Mouse (Mus musculus): ENCODE measurements around the gene Spc24.
A peak's percentile ranks its signal among the peaks of the same experiment; 100 is the strongest.

The Spc24 gene

DNA sequence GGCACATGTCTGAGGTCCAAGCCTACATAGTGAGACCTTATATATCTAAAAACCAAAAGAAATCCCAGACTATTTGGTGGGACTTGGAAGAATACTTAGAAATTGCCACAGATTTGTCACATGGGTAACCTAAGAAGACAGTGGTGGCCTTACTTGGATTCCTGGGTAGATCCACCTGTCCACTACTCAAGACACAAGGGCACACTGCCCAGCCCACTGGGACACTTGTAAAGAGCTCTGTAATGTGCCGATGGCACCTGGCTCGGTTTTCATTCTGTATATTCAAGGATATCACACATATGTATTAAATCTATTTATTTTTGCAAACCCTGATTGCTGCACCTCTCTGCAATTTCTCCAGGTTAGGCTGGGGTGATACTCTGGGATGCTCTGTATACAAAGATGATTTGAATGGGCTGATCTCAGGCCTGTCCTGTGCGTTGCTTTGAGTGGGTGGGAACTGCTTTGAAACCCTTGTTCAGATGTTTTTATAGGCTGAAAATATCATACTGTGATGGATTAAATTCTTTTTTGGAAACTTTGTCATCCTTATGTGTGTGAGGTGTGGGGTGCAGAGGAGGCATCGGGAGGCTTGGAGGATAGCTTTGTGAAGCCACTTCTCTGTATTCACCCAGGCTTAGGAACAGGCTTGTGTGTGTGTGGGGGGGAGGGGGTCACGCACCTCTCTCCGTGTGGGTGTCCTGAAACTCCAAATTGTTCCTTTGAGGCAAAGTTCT lies 10.6 kb downstream of the Spc24 start:
- no peak for DNase-seq (ENCODE audit: low read depth in 2 of 2, low spot score in 2 of 2)

DNA sequence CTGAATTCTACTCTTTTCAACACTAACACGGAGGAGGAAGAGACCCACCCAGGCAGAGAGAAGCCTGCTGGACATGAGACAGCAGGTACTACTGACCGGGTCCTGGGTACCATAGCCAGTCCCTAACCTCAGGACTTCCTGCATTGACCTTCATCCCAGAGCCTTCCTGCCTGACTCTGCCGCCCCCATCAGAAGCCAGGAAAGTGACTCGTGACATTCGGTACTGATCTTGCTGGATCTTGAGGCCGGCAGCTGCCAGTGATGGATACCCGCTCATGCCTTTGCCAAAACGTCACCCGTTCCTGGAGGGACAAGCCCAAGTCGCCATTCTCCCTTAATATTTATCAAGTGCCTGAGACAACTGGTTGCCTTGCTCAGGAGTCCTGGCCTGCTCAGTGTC lies 11.6 kb downstream of the Spc24 start:
- DNase-seq (ENCODE audit: low read depth in 2 of 2, low spot score in 2 of 2): no peak

DNA sequence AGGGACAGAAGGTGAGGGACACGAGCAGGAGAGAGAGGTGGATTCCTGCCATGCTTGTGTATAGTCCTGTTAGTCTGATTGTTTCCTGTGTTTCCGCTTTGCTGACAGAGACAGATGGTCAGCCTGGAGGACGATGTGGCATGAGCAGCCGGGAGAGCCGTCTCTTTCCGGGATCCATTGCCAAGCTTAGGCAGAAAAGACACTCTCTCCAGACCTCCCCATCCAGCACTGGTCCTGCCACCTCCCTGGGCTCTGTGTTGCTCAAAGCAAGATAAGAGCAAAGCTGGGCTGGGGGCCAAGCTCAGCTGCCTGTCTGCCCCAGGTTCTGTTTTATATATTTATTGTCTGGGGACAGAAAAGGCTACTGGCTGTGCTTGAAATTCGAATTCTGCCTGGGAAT lies 12.1 kb downstream of the Spc24 start:
- DNase-seq (ENCODE audit: low read depth in 2 of 2, low spot score in 2 of 2): no peak

GRCm38 (mm10) chr9:21747238-21747774 lies 12.8 kb downstream of the Spc24 start:
- no peak for DNase-seq (ENCODE audit: low read depth in 2 of 2, low spot score in 2 of 2)

- no peak for DNase-seq (ENCODE audit: low read depth in 2 of 2, low spot score in 2 of 2)
Measured at GRCm38 (mm10) chr9:21741514-21741913, 18.6 kb downstream of the Spc24 start.

DNA sequence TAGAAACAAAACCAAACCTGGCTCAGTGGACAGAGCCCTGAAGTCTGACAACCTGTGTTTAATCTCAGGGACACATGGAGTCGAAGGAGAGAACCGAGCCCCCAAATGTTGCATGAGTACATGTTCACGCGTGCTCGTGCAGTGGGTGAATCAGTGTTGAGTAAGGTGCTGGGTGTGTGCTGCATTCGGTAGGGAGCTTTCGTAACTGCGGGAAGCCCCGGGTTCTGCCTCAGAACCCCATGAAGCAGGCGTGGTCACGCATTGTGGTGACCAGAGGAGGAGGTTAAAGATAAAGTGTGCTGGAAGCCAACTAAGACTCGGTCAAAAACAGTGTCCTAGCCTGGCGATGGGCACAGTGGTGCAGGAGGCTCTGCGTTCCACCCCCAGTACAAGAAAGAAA lies 19.7 kb downstream of the Spc24 start:
- DNase-seq (ENCODE audit: low read depth in 2 of 2, low spot score in 2 of 2): no peak

GRCm38 (mm10) chr9:21738776-21739175 lies 21.3 kb downstream of the Spc24 start:
- no peak for DNase-seq (ENCODE audit: low read depth in 2 of 2, low spot score in 2 of 2)

DNA sequence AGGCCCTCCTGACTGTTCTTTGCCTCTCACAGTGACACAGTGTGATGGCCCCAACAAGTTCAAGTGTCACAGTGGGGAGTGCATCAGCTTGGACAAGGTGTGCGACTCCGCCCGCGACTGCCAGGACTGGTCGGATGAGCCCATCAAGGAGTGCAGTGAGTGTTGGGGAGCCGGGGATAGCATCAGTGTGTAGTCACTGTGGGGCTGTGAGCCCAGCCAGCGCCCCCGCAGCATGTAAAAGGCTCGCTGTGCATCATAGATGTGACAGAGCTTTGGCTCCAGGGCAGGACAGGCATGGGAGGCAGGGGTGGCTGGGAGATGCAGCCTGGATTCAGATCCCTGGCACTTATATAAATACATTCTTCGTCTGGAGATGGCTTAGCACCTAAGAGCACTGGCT lies 22.9 kb downstream of the Spc24 start:
- no peak for DNase-seq (ENCODE audit: low read depth in 2 of 2, low spot score in 2 of 2)

DNA sequence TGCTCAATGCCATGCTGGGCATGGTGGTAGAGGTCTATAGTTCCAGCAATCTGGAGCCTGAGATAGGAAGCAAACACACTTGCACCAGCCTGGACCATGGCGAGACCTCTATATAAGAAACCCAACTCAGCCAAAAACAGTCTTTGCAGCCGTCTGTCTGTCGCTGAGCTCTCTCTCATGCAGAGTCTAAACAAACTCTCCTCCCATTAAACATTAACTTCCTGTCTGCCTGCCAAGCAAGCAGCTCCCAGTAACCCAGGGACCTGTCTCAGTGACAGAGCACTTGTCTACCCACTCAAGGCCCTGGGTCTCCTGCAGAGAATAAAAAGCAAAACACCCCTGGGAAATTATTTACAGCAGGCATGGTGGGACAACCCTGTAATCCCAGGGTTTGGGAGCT lies 23.5 kb downstream of the Spc24 start:
- no peak for DNase-seq (ENCODE audit: low read depth in 2 of 2, low spot score in 2 of 2)

- DNase-seq (ENCODE audit: low read depth in 2 of 2, low spot score in 2 of 2): no peak
Measured at GRCm38 (mm10) chr9:21735126-21735525, 25.0 kb downstream of the Spc24 start.

GRCm38 (mm10) chr9:21733989-21734388 lies 26.1 kb downstream of the Spc24 start:
- no peak for DNase-seq (ENCODE audit: low read depth in 2 of 2, low spot score in 2 of 2)

DNA sequence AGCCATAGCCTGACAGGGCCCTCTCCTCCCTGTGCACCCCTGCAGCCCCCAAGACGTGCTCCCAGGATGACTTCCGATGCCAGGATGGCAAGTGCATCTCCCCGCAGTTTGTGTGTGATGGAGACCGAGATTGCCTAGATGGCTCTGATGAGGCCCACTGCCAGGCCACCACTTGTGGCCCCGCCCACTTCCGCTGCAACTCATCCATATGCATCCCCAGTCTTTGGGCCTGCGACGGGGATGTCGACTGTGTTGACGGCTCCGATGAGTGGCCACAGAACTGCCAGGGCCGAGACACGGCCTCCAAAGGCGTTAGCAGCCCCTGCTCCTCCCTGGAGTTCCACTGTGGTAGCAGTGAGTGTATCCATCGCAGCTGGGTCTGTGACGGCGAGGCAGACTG lies 26.7 kb downstream of the Spc24 start:
- DNase-seq (ENCODE audit: low read depth in 2 of 2, low spot score in 2 of 2): no peak

DNA sequence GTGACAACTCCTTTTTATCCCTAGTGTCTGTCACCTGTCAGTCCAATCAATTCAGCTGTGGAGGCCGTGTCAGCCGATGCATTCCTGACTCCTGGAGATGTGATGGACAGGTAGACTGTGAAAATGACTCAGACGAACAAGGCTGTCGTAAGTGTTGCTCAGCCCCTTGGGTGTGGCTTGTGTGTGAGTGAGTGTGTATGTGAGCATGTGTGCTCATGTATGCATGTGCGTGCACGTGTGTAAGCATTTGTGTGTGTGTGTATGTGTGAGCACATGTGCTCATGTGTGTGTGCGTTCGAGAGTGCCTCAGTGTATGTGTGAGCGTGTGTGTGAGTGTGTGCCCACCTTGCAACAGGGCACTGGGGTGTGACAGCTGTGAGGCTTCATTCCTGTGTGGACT lies 27.8 kb downstream of the Spc24 start:
- DNase-seq (ENCODE audit: low read depth in 2 of 2, low spot score in 2 of 2): no peak

- DNase-seq (ENCODE audit: low read depth in 2 of 2, low spot score in 2 of 2): no peak
Measured at GRCm38 (mm10) chr9:21729264-21729663, 30.8 kb downstream of the Spc24 start.

DNA sequence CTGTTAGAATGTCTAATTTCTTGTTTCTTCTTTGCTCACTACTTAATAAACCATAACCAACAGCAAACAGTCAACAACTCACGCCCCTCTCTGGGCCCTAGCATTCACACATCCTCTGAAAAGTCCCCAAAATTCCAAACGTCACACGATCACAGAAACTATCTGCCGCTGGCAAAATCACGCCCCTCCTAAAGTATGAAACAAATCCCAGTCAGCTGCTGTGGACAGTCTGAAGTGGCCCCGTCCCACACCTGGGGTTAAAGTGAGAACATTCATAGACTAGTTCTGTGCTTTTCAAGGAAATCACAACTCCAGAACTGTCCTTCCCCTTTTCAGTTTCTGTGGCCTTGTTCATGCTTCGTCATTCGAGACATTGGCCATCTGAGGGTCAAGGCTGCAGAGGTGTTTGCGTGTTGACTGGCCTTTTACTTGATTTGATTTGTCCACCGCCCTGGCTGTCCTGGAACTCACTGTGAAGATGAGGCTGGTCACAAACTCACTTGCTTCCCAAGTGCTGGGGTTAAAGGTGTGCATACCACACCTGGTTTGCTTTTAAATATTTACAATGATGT lies 31.8 kb downstream of the Spc24 start:
- no peak for DNase-seq (ENCODE audit: low read depth in 2 of 2, low spot score in 2 of 2)

DNA sequence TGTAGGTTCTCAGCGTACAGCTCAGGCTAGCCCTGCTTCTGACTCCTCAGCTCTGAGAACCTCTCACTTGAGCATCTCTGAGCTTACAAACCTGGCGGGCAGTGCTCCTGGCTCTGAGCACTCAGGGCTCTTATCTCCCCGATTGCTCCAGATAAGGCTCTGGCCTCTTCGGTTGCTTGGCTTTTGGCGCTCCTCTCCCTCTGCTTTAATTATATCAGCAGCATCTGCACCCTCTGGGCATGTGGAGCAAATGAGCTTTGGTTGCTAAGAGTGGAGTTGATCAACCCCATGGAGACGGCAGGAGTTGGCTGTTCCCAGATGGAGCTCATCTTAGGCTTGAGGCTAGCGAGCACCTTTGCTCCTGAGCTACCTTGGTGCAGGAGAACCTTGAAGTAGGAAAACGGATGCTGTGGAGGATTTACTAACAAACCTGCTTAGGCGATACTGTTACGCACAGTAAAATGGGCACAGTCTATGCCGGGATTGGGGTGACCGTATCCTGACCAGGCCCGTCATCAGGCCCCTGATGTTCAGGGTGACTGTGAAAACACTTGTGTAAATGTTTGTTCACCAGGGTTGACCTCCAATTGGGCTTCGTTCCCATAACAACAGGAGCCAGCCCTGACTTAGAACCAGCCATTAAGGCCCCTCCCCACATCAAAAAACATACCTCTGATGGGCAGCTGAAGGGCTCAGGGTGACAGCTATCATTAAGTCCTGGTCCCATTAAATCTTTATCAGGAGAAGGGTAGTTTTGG lies 33.7 kb downstream of the Spc24 start:
- DNase-seq (ENCODE audit: low read depth in 2 of 2, low spot score in 2 of 2): no peak

GRCm38 (mm10) chr9:21725224-21726121 lies 34.6 kb downstream of the Spc24 start:
- no peak for DNase-seq (ENCODE audit: low read depth in 2 of 2, low spot score in 2 of 2)

GRCm38 (mm10) chr9:21724147-21724536 lies 36.0 kb downstream of the Spc24 start:
- peak; percentile 69 to 83 for DNase-seq (ENCODE audit: low read depth in 2 of 2, low spot score in 2 of 2)

- peak; percentile 26 to 41 for DNase-seq (ENCODE audit: low read depth in 2 of 2, low spot score in 2 of 2)
Measured at GRCm38 (mm10) chr9:21723377-21724146, 36.5 kb downstream of the Spc24 start, which contains the start of gene Ldlr. Ldlr (plus strand) TSS chr9:21723483.

DNA sequence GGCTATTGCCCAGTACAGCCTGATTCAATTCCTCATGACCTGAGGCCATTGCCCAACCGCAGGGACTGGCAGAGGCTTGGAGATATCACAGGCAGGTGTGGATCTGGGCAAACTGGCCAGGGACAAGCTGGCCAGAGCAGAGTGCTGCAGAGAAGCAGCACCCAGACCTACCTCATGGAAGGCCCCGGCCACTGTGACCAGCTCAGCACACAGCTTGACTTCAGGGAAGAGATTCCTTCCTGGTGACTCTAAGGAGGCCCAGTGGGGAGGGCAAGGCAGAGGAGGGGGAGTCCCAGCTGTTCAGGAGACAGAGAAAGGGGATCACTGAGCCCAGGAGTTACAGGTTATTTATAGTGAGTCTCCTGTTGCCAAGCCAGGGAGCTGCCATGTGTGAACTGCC lies 39.1 kb downstream of the Spc24 start:
- no peak for DNase-seq (ENCODE audit: low read depth in 2 of 2, low spot score in 2 of 2)
